Mouse (Mus musculus): ENCODE results near the gene Clic3.
A peak's percentile ranks its signal among the peaks of the same experiment; 100 is the strongest.

- TF ChIP-seq TAL1 (IDR thresholded peaks at IDR 0.05; ENCODE audit: low read length) (peak; percentile 80), GATA1 (IDR thresholded peaks at IDR 0.05; ENCODE audit: low read length) (peak; percentile 79)
Observed at GRCm38 (mm10) chr2:25502726-25503125, 46.1 kb downstream of the Clic3 start.

Data from erythroblast, embryonic 14.5 days (primary cell).